Mouse (Mus musculus): ENCODE results near the gene Galc. TPM values are rescaled to one million over a fixed set of nuclear protein-coding genes. Genes with fewer than 3 reads are reported as not detected.

Gene Galc
- polyA plus RNA-seq, 1 experiment from 2014 or later: 13.5 TPM

DNA sequence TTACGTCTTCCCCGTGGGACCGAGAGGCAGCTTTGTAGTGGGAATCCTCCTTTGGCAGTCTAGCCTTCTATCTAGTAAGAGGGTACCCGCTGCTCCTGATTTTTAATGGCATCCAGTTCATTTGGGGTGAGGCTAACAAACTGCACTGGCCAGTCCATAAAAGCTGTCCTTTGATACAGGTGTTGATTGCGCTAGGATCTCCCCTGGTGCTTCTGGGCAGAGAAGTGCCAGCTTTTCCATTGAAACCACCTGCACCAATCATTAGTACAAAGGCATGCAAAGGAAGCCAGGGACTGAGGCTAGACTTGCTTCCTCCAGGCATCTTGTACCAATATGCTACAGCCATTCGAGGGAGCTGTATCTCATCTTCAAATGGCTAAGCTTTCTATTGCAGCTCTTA lies 98.4 kb downstream of the Galc start:
- no peak overlapping the region for H3K27ac ChIP-seq

More for the DNA sequence above, 98.4 kb downstream of the Galc start:
- WGBS: 81% methylated on average over 6 of the region's 6 CpGs
- Histone ChIP-seq H3K9ac (no peak overlapping the region), H3K4me1 (no peaks in the 10 kb centered on the region), H3K9me3 (replicated peaks) (no peaks in the 10 kb centered on the region), H3K36me3 (no peaks in the 10 kb centered on the region), H3K4me2 (replicated peaks) (no peak overlapping the region), H3K27me3 (no peaks in the 10 kb centered on the region), H3K4me3 (no peak overlapping the region)
- no peak for ATAC-seq (ENCODE audit: low FRiP score)

Other genes starting within 250 kb of the Galc start
- 0.43 and 0.61 TPM in 2 replicates for gene Gpr65, start 9.2 kb upstream of the Galc start, polyA plus RNA-seq (2016; fragmentation: Nextera tagmentation; extraction: Ambion mirVana)

All from hindbrain, embryonic 12.5 days (tissue).